Mouse (Mus musculus) forebrain, embryonic 14.5 days (tissue): ENCODE measurements at regions not wholly inside any gene's neighbourhood (a gene's known extent, or its start where the extent isn't known, plus 50 kb on each side); places are given as distances from the start of the nearest gene placed in this dataset.
A peak's percentile ranks its signal among the peaks of the same experiment; 100 is the strongest.

Experiments used
- ATAC-seq: fragments of 200-750 bp; cut with Nextera tagmentation; 2 replicates; pipeline ENCODE4 v1.8.0; 2017; ENCODE audit warnings: mild to moderate bottlenecking, moderate library complexity
- DNase-seq: peaks from one replicate; pipeline ENCODE4 v3.0.0-alpha.2; 2015; ENCODE audit warnings: low spot score
- H3K27ac ChIP-seq: fragments of 300-500 bp; sonication (generic); 2 replicates; pipeline ENCODE4 v1.5.1; 2014; ENCODE audit warnings: low read depth, mild to moderate bottlenecking, control low read depth, low read length, moderate library complexity
- H3K27me3 ChIP-seq: fragments of 300-500 bp; sonication (generic); replicated peaks from 2 replicates; pipeline ENCODE4 v1.6.1; 2014; ENCODE audit warnings: low read length, control low read depth, mixed read lengths; ENCODE audit not compliant: control insufficient read depth, insufficient read depth
- H3K36me3 ChIP-seq: fragments of 300-500 bp; sonication (generic); 2 replicates; pipeline ENCODE4 v1.6.1; 2014; ENCODE audit warnings: low read length, control low read depth; ENCODE audit not compliant: control insufficient read depth, insufficient read depth
- H3K4me1 ChIP-seq: fragments of 300-500 bp; sonication (generic); 2 replicates; pipeline ENCODE4 v1.6.1; 2014; ENCODE audit warnings: antibody characterized with exemption, low read length, control low read depth; ENCODE audit not compliant: control insufficient read depth, insufficient read depth
- H3K4me2 ChIP-seq: fragments of 300-500 bp; sonication (generic); 2 replicates; pipeline ENCODE4 v1.6.1; 2014; ENCODE audit warnings: mild to moderate bottlenecking, control low read depth, low read length
- H3K4me3 ChIP-seq: fragments of 300-500 bp; sonication (generic); 2 replicates; pipeline ENCODE4 v1.5.1; 2014; ENCODE audit warnings: low read depth, low read length, control low read depth
- H3K9ac ChIP-seq: fragments of 300-500 bp; sonication (generic); 2 replicates; pipeline ENCODE4 v1.6.1; 2014; ENCODE audit warnings: mild to moderate bottlenecking, low read length, control low read depth, moderate library complexity
- H3K9me3 ChIP-seq: fragments of 300-500 bp; sonication (generic); replicated peaks from 2 replicates; pipeline ENCODE4 v1.6.1; 2016; ENCODE audit warnings: low read length, control low read depth, mixed read lengths; ENCODE audit not compliant: control insufficient read depth
- WGBS: fragments of 180-500 bp; shearing (Covaris S2); extraction: QIAGEN DNeasy Blood & Tissue Kit; methylation state at CpG from one replicate; pipeline ENCODE4 v1.1.7; 2014; 5-methylcytosine and 5-hydroxymethylcytosine counted together

DNA sequence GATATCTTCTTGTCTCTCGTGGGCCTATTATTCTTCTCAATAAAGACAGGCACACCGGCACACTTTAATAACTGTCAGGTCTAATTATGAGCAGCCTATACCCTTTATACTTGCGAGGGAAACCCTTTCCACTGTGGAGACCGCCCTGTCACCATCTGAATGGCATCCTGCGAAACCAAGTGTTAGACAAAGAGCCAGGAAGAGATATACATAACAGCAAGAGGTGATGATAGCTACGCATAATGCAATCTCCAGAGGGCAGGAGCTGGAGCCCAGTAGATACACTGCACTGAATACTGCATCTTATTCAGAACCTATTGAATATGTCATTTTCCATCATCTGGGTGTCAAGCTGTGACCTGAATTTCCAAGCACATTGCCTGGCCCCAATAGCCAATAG lies 187.7 kb downstream of the Kit start:
- no peak overlapping the region for H3K4me3 ChIP-seq
- H3K4me1 ChIP-seq = no peaks in the 10 kb centered on the region
- no peak overlapping the region for H3K9ac ChIP-seq
- H3K27ac ChIP-seq = no peak overlapping the region
- H3K27me3 ChIP-seq = no peaks in the 10 kb centered on the region
- WGBS = 61% methylated on average over 6 of the region's 6 CpGs
- ATAC-seq (no peak), DNase-seq (no peak)
- no peaks in the 10 kb centered on the region for H3K9me3 ChIP-seq
- no peaks in the 10 kb centered on the region for H3K36me3 ChIP-seq
- H3K4me2 ChIP-seq = no peak overlapping the region

GRCm38 (mm10) chr5:75761459-75762310 lies 187.0 kb downstream of the Kit start:
- ATAC-seq (no peak), DNase-seq (no peak)
- WGBS = 88% methylated on average over 11 of the region's 11 CpGs

DNA sequence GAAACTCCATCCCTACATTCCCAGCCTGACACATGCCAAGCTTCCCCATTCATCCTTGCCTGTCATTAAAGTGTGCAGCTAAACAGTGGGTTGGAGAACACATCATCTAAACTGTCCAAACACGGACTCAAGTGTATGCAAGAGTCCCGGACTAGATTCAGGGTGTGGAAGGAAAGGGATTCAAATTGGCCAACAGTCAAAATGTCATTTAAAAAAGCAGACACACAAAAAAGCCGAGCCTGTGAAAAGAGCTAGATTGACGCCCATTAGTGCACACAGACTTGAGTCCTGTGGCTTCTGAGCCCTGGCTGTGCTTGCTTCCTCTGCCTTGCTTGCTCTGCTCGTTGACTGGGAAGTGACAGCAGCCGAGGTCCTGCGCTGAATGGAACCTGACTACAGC lies 181.5 kb downstream of the Kit start:
- H3K27ac ChIP-seq = no peak overlapping the region
- DNase-seq (peak; percentile 83), ATAC-seq (peak; percentile 86)
- no peak overlapping the region for H3K4me3 ChIP-seq
- H3K9ac ChIP-seq = no peak overlapping the region
- H3K4me1 ChIP-seq = peaks cover 20% of the 10 kb centered on the region
- no peaks in the 10 kb centered on the region for H3K9me3 ChIP-seq
- WGBS = 20% methylated on average over 7 of the region's 7 CpGs
- H3K4me2 ChIP-seq = no peak overlapping the region
- H3K36me3 ChIP-seq = no peaks in the 10 kb centered on the region
- no peaks in the 10 kb centered on the region for H3K27me3 ChIP-seq

More at GRCm38 (mm10) chr5:75761459-75762310, 187.0 kb downstream of the Kit start:
- Histone ChIP-seq H3K27ac (no peak overlapping the region), H3K4me2 (no peak overlapping the region), H3K4me3 (no peak overlapping the region), H3K9ac (no peak overlapping the region), H3K4me1 (peaks cover 6% of the 10 kb centered on the region; the same call in 1 of the 2 replicates), H3K9me3 (no peaks in the 10 kb centered on the region), H3K27me3 (no peaks in the 10 kb centered on the region), H3K36me3 (no peaks in the 10 kb centered on the region)

GRCm38 (mm10) chr5:75754356-75754755 lies 179.6 kb downstream of the Kit start:
- DNase-seq (no peak), ATAC-seq (no peak)
- Histone ChIP-seq H3K4me3 (no peak overlapping the region), H3K27ac (no peak overlapping the region; the same call in 1 of the 2 replicates), H3K9me3 (no peaks in the 10 kb centered on the region), H3K36me3 (no peaks in the 10 kb centered on the region), H3K27me3 (no peaks in the 10 kb centered on the region), H3K4me2 (no peak overlapping the region), H3K9ac (no peak overlapping the region), H3K4me1 (peaks cover 20% of the 10 kb centered on the region)
- 47% methylated on average over 7 of the region's 7 CpGs for WGBS

GRCm38 (mm10) chr5:75745311-75745710 lies 170.6 kb downstream of the Kit start:
- H3K27ac ChIP-seq = no peak overlapping the region
- DNase-seq (no peak), ATAC-seq (no peak)
- no peaks in the 10 kb centered on the region for H3K27me3 ChIP-seq
- no peak overlapping the region for H3K4me3 ChIP-seq
- H3K9ac ChIP-seq = no peak overlapping the region
- no peaks in the 10 kb centered on the region for H3K36me3 ChIP-seq
- no peaks in the 10 kb centered on the region for H3K9me3 ChIP-seq
- WGBS = 80% methylated on average over 9 of the region's 9 CpGs
- H3K4me2 ChIP-seq = no peak overlapping the region
- H3K4me1 ChIP-seq = peaks cover 3% of the 10 kb centered on the region; the same call in 1 of the 2 replicates

- WGBS = 13% methylated on average over 5 of the region's 6 CpGs
- no peak overlapping the region for H3K4me2 ChIP-seq
- ATAC-seq = no peak
- H3K27me3 ChIP-seq = no peaks in the 10 kb centered on the region
- no peak overlapping the region for H3K4me3 ChIP-seq
- no peak for DNase-seq
- H3K36me3 ChIP-seq = no peaks in the 10 kb centered on the region
- H3K9ac ChIP-seq = no peak overlapping the region; the same call in 1 of the 2 replicates
- H3K4me1 ChIP-seq = peaks cover 5% of the 10 kb centered on the region; the same call in 1 of the 2 replicates
- no peaks in the 10 kb centered on the region for H3K9me3 ChIP-seq
- no peak overlapping the region for H3K27ac ChIP-seq
Observed at GRCm38 (mm10) chr5:75744475-75745045, 169.8 kb downstream of the Kit start.

DNA sequence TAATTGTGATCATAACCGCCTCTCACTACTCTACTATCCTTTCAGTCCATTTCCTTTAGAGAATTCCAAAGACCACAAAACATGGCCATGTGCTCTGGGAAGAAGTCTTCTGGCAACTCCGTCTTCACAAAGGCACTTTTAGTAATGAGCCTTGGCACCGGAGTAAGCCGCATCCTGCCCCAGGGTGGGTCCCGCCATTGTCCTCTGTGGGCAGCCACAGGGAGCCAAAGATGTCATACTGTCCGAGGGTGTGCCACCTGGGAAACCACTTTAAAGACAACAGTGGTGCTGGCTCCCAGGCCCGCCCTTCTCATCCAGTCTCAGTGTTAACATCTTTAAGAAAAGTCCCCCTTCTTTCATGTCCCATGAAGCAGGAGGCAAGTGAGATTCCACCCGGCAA lies 164.6 kb downstream of the Kit start:
- no peak for ATAC-seq
- WGBS = 45% methylated on average over 8 of the region's 8 CpGs
- DNase-seq = no peak

GRCm38 (mm10) chr5:75738445-75738844 lies 163.7 kb downstream of the Kit start:
- H3K4me3 ChIP-seq = no peak overlapping the region
- no peaks in the 10 kb centered on the region for H3K27me3 ChIP-seq
- H3K9ac ChIP-seq = no peak overlapping the region
- no peaks in the 10 kb centered on the region for H3K9me3 ChIP-seq
- 0 out of 2 replicates have a peak, but pooled peaks cover 7% of the 10 kb centered on the region for H3K4me1 ChIP-seq
- no peaks in the 10 kb centered on the region for H3K36me3 ChIP-seq
- ATAC-seq (no peak), DNase-seq (no peak)
- H3K27ac ChIP-seq = no peak overlapping the region
- no peak overlapping the region for H3K4me2 ChIP-seq
- WGBS = 52% methylated on average over 2 of the region's 2 CpGs

More for the DNA sequence above, 164.6 kb downstream of the Kit start:
- H3K9me3 ChIP-seq = no peaks in the 10 kb centered on the region
- no peaks in the 10 kb centered on the region for H3K36me3 ChIP-seq
- H3K27me3 ChIP-seq = no peaks in the 10 kb centered on the region
- no peak overlapping the region for H3K9ac ChIP-seq
- no peak overlapping the region for H3K27ac ChIP-seq
- H3K4me3 ChIP-seq = no peak overlapping the region
- H3K4me1 ChIP-seq = 0 out of 2 replicates have a peak, but pooled peaks cover 7% of the 10 kb centered on the region
- no peak overlapping the region for H3K4me2 ChIP-seq

- ATAC-seq (no peak), DNase-seq (no peak)
- Histone ChIP-seq H3K4me3 (no peak overlapping the region), H3K9me3 (no peaks in the 10 kb centered on the region), H3K9ac (no peak overlapping the region), H3K4me2 (no peak overlapping the region), H3K4me1 (0 out of 2 replicates have a peak, but pooled peaks cover 7% of the 10 kb centered on the region), H3K27me3 (no peaks in the 10 kb centered on the region), H3K27ac (no peak overlapping the region), H3K36me3 (no peaks in the 10 kb centered on the region)
- WGBS = 91% methylated on average over 7 of the region's 7 CpGs
Observed at GRCm38 (mm10) chr5:75737752-75738151, 163.0 kb downstream of the Kit start.
